Mouse (Mus musculus) macrophage (primary cell): ENCODE measurements around the gene Polr3gl. TPM values are rescaled to one million over a fixed set of nuclear protein-coding genes. Genes with fewer than 3 reads are reported as not detected.

Source experiments
- H3K27ac ChIP-seq: fragments of 350-480 bp; formaldehyde crosslinking; 2 replicates; pipeline ENCODE4 v1.9.0; 2021
- H3K36me3 ChIP-seq: fragments of 350-480 bp; formaldehyde crosslinking; 2 replicates; pipeline ENCODE4 v1.9.0; 2021; ENCODE audit errors: inconsistent target
- H3K4me3 ChIP-seq: fragments of 350-480 bp; formaldehyde crosslinking; 2 replicates; pipeline ENCODE4 v1.9.0; 2021; ENCODE audit errors: inconsistent target
- H3K79me2 ChIP-seq: fragments of 350-480 bp; formaldehyde crosslinking; 2 replicates; pipeline ENCODE4 v1.9.0; 2021; ENCODE audit errors: inconsistent target
- WGBS: methylation state at CpG from one replicate; pipeline ENCODE4 v1.1.7; 2026; ENCODE audit warnings: inconsistent platforms; ENCODE audit not compliant: missing documents; 5-methylcytosine and 5-hydroxymethylcytosine counted together
- polyA plus RNA-seq: library from polyadenylated mRNA; stranded (reverse); fragments of 250-400 nt; gene quantifications from 3 replicates; pipeline ENCODE4 v1.2.4, GENCODE M21; 2018; ENCODE audit warnings: inconsistent platforms

The Polr3gl gene
- polyA plus RNA-seq, 1 experiment from 2014 or later: 127 TPM

DNA sequence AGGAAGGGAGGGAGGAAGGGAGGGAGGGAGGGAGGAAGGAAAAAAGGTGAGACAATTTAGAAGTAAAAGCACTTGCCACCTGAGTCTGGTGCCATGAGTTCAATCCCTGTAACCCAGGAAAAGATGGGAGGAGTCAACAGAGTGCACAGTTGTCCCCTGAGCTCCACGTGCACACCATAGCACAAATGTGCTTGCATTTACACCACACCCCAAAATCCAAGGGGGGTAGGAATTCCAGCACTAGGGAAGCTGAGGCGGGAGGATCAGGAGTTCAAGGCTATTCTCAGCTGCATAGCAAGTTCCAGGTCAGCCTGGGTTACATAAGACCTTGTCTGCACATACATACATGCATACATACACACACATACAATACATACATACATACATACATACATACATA, 22.6 kb downstream of the Polr3gl start:
- 83% methylated on average over 2 of the region's 2 CpGs for WGBS
- no peaks in the 10 kb centered on the region for H3K36me3 ChIP-seq
- H3K79me2 ChIP-seq: no peaks in the 10 kb centered on the region
- H3K27ac ChIP-seq: peak overlapping the region; percentile 75
- H3K4me3 ChIP-seq: no peak overlapping the region

- H3K4me3 ChIP-seq: no peak overlapping the region
- no peaks in the 10 kb centered on the region for H3K36me3 ChIP-seq
- 35% methylated on average over 7 of the region's 7 CpGs for WGBS
- no peaks in the 10 kb centered on the region for H3K79me2 ChIP-seq
- H3K27ac ChIP-seq: peak overlapping the region; percentile 75
These were observed 23.3 kb downstream of the Polr3gl start for GRCm38 (mm10) chr3:96570643-96571042.

- H3K4me3 ChIP-seq: no peak overlapping the region
- H3K36me3 ChIP-seq: no peaks in the 10 kb centered on the region
- H3K79me2 ChIP-seq: no peaks in the 10 kb centered on the region
- peak overlapping the region; percentile 75 for H3K27ac ChIP-seq
- 95% methylated on average over 11 of the region's 11 CpGs for WGBS
These were observed 23.9 kb downstream of the Polr3gl start for GRCm38 (mm10) chr3:96569966-96570605.

- Histone ChIP-seq H3K79me2 (no peaks in the 10 kb centered on the region), H3K36me3 (no peaks in the 10 kb centered on the region), H3K27ac (no peak overlapping the region), H3K4me3 (no peak overlapping the region)
- 94% methylated on average over 13 of the region's 13 CpGs for WGBS
These were observed 24.5 kb downstream of the Polr3gl start for GRCm38 (mm10) chr3:96569506-96569905.

DNA sequence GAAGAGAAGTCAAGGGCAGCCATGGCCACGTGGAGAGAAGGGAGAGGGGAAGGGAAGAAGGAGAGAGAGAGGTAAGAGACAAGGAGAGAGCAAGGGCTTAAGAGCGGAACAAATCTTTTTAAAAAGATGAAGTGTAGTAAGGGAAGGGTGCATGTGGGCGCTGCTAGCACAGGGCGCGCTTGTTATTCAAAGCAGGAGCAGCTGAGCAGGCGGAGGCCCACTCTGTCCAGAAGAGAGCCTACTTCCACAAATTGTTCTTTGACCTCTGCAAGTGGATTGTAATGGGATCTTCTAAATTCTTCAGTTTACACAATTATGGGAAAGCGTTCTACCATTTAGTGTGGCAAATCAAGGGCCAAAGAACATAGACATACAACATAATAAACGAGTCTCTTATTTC, 25.4 kb downstream of the Polr3gl start:
- Histone ChIP-seq H3K36me3 (no peaks in the 10 kb centered on the region), H3K4me3 (no peak overlapping the region), H3K79me2 (peaks cover 3% of the 10 kb centered on the region; the same call in 1 of the 2 replicates), H3K27ac (no peak overlapping the region)
- WGBS: 95% methylated on average over 8 of the region's 8 CpGs

DNA sequence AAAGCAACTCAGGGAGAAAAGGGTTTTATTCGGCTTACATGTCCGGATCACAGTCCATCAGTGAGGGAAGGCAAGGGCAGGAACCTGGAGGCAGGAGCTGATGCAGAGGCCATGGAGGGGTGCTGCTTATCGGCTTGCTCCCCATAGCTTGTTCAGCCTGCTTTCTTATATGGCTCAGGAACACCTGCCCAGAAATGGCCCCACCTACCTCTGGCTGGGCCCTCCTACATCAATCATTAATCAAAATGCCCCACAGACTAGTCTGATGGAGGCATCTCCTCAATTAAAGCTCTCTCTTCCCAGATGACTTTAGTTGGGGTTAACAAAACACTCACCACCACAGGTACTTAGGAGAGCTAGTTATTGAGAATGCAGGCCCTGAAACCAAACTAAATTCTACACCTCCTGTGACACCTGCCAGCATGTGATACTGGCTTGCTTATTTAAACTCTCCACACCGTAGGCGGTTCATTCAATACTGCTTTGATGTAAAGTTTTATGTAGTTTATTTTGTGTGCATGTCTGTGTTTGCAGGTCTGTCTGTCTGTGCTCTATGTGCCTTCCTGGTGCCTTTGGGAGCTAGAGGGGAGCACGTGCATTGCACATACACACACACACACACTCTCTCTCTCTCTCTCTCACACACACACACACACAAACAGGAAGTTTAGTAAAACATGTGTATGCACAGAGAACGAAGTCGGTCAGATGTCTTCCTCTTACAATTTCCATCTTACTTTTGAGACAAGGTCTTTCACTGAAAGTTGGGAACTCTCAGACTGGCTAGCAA, 27.1 kb downstream of the Polr3gl start:
- Histone ChIP-seq H3K4me3 (no peak overlapping the region), H3K27ac (peak overlapping the region; percentile 100), H3K36me3 (no peaks in the 10 kb centered on the region), H3K79me2 (peaks cover 21% of the 10 kb centered on the region)
- WGBS: 68% methylated on average over 8 of the region's 8 CpGs

DNA sequence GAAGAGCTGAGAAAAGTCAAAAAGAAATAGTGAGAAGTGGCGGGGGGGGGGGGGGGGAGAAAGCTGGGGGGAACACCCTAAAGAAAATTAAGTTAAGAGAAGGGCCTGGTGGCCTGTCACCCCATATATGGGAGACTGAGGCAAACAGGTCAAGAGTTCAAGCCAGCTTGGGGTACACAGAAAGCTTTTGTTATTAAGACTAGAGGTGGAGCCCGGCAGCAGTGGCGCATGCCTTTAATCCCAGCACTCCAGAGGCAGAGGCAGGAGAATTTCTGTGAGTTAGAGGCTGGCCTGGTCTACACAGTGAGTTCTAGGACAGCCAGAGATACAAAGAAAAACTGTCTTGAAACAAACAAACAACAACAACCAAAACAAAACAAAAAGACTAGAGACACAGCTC, 28.9 kb downstream of the Polr3gl start:
- peaks cover 38% of the 10 kb centered on the region for H3K79me2 ChIP-seq
- H3K36me3 ChIP-seq: peaks cover 13% of the 10 kb centered on the region; the same call in 1 of the 2 replicates
- peak overlapping the region; percentile 100 for H3K27ac ChIP-seq
- 82% methylated on average over 2 of the region's 3 CpGs for WGBS
- no peak overlapping the region; the same call in 1 of the 2 replicates for H3K4me3 ChIP-seq

- Histone ChIP-seq H3K4me3 (no peak overlapping the region), H3K27ac (peak overlapping the region; percentile 100), H3K36me3 (peaks cover 17% of the 10 kb centered on the region; the same call in 1 of the 2 replicates), H3K79me2 (peaks cover 43% of the 10 kb centered on the region)
- under 1% methylated on average over 7 of the region's 7 CpGs for WGBS
These were observed 29.3 kb downstream of the Polr3gl start for GRCm38 (mm10) chr3:96564633-96565032.

- peaks cover 49% of the 10 kb centered on the region for H3K79me2 ChIP-seq
- no peak overlapping the region for H3K4me3 ChIP-seq
- peaks cover 17% of the 10 kb centered on the region; the same call in 1 of the 2 replicates for H3K36me3 ChIP-seq
- peak overlapping the region; percentile 100 for H3K27ac ChIP-seq
- WGBS: 33% methylated on average over 10 of the region's 10 CpGs
These were observed 29.9 kb downstream of the Polr3gl start for GRCm38 (mm10) chr3:96563911-96564632.

GRCm38 (mm10) chr3:96563267-96563666, 30.7 kb downstream of the Polr3gl start:
- 77% methylated on average over 8 of the region's 8 CpGs for WGBS
- Histone ChIP-seq H3K4me3 (no peak overlapping the region), H3K36me3 (peaks cover 17% of the 10 kb centered on the region; the same call in 1 of the 2 replicates), H3K79me2 (peaks cover 57% of the 10 kb centered on the region), H3K27ac (peak overlapping the region; percentile 100)

- Histone ChIP-seq H3K79me2 (peaks cover 65% of the 10 kb centered on the region), H3K4me3 (peak overlapping the region; percentile 98), H3K36me3 (peaks cover 17% of the 10 kb centered on the region; the same call in 1 of the 2 replicates), H3K27ac (peak overlapping the region; percentile 100)
- 29% methylated on average over 10 of the region's 10 CpGs for WGBS
These were observed 31.9 kb downstream of the Polr3gl start for GRCm38 (mm10) chr3:96561946-96562681.

GRCm38 (mm10) chr3:96560881-96561668, 32.9 kb downstream of the Polr3gl start:
- WGBS: 16% methylated on average over 9 of the region's 9 CpGs
- peak overlapping the region; percentile 98 for H3K4me3 ChIP-seq
- H3K79me2 ChIP-seq: peaks cover 68% of the 10 kb centered on the region
- H3K27ac ChIP-seq: peak overlapping the region; percentile 100
- H3K36me3 ChIP-seq: peaks cover 17% of the 10 kb centered on the region; the same call in 1 of the 2 replicates
